Mouse (Mus musculus): ENCODE data around the gene Tmem104. TPM values are rescaled to one million over a fixed set of nuclear protein-coding genes. Genes with fewer than 3 reads are reported as not detected.

The Tmem104 gene
- polyA plus RNA-seq, 1 experiment = 21.0 TPM

DNA sequence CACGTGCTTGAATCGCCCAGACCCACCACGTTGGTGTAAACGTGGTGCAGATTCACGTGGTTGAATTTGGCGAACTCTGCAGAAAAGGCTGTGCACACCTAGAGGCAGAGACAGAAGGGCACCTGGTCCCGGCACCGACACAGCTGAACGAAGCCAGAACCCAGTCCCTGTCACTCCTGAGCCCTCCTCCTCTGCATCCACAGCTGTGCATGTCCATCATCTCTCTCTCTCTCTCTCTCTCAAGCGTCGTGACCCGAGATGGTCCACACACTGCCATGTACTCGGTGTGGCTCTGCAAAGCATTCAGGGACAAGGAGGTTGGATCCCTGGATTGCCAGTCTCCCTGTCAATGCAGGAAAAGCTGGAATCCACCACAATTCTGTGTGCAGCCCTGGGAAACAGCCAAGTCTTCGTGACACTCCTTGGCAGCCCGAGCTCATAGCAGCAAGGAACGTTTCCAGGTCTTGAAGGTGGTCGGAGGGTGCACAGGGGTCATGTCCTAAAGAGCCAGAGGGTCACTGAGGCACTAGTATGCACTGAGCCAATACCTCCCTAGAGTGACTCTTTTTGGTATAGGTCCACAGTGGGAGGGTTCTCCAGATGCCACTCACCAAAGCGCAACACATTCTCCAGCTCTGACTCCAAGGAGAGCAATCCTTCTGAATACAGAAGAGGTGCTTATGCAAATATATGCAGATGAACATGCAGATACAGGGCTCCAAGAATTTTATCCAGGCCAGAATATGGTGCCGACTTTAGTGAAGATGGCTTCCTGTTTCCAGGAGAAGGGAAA lies 99.1 kb downstream of the Tmem104 start:
- WGBS = 83% methylated on average over 19 of the region's 19 CpGs
- 0 out of 2 replicates have a peak, but pooled peaks cover 3% of the 10 kb centered on the region for H3K4me1 ChIP-seq (ENCODE audit: control insufficient read depth, insufficient read depth, insufficient read length, low read length)
- TF ChIP-seq CTCF (IDR thresholded peaks at IDR 0.05; ENCODE audit: extremely low read depth, insufficient read length, insufficient replicate concordance, low read depth, low read length) = no peak
- TF ChIP-seq POLR2A (IDR thresholded peaks at IDR 0.05; ENCODE audit: low read depth, low read length) = no peak
- H3K4me3 ChIP-seq (ENCODE audit: low read depth, low read length) = no peak overlapping the region
- H3K27me3 ChIP-seq (ENCODE audit: control insufficient read depth, insufficient read depth, low read length) = no peaks in the 10 kb centered on the region
- no peaks in the 10 kb centered on the region for H3K36me3 ChIP-seq (ENCODE audit: control insufficient read depth, insufficient read depth, low read length)
- H3K27ac ChIP-seq (ENCODE audit: insufficient read depth, low read depth, low read length) = no peak overlapping the region

DNA sequence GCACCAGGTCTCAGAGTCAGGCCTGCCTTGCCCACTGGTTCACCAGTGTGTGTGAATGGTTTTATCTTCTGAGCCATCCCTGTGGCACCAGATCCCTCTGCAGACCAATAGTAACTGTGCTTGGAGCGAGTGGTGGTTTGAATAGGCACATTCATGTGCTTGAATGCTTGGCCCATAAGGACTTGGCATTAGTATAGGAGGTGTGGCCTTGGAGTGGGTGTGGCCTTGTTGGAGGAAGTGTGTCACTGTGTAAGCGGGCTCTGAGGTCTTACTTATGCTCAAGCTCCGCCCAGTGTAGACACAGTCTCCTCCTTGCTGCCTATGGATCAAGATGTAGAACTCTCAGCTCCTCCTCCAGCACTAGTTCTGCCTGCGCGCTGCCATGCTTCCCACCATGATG lies 100.1 kb downstream of the Tmem104 start:
- H3K27me3 ChIP-seq (ENCODE audit: control insufficient read depth, insufficient read depth, low read length) = no peaks in the 10 kb centered on the region
- 80% methylated on average over 5 of the region's 5 CpGs for WGBS
- peaks cover 5% of the 10 kb centered on the region; the same call in 1 of the 2 replicates for H3K4me1 ChIP-seq (ENCODE audit: control insufficient read depth, insufficient read depth, insufficient read length, low read length)
- H3K4me3 ChIP-seq (ENCODE audit: low read depth, low read length) = no peak overlapping the region
- TF ChIP-seq CTCF (IDR thresholded peaks at IDR 0.05; ENCODE audit: extremely low read depth, insufficient read length, insufficient replicate concordance, low read depth, low read length) (no peak), POLR2A (IDR thresholded peaks at IDR 0.05; ENCODE audit: low read depth, low read length) (no peak)
- no peaks in the 10 kb centered on the region for H3K36me3 ChIP-seq (ENCODE audit: control insufficient read depth, insufficient read depth, low read length)
- H3K27ac ChIP-seq (ENCODE audit: insufficient read depth, low read depth, low read length) = no peak overlapping the region

DNA sequence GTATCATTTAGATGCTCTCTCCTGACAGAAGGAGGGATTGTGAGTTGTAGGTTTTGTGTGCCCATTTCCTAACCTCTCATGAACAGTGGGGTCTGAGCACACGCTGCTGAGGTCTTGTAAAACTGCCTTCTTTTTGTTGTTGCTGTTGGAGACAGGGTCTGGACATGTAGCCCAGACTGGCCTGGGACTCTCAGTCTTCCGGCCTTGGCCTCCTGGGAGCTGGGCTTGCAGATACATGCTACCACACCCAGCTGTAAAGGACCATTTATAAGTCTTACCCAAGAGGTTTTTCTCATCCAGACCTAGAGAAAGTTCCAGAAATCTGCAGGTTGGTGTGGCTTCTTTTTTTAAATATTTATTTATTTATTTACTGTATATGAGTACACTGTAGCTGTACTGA lies 101.0 kb downstream of the Tmem104 start:
- H3K4me3 ChIP-seq (ENCODE audit: low read depth, low read length) = no peak overlapping the region
- no peak overlapping the region for H3K27ac ChIP-seq (ENCODE audit: insufficient read depth, low read depth, low read length)
- 92% methylated on average over 2 of the region's 2 CpGs for WGBS
- H3K27me3 ChIP-seq (ENCODE audit: control insufficient read depth, insufficient read depth, low read length) = no peaks in the 10 kb centered on the region
- no peaks in the 10 kb centered on the region for H3K36me3 ChIP-seq (ENCODE audit: control insufficient read depth, insufficient read depth, low read length)
- no peak for TF ChIP-seq CTCF (IDR thresholded peaks at IDR 0.05; ENCODE audit: extremely low read depth, insufficient read length, insufficient replicate concordance, low read depth, low read length)
- TF ChIP-seq POLR2A (IDR thresholded peaks at IDR 0.05; ENCODE audit: low read depth, low read length) = no peak
- peaks cover 11% of the 10 kb centered on the region; the same call in 1 of the 2 replicates for H3K4me1 ChIP-seq (ENCODE audit: control insufficient read depth, insufficient read depth, insufficient read length, low read length)

DNA sequence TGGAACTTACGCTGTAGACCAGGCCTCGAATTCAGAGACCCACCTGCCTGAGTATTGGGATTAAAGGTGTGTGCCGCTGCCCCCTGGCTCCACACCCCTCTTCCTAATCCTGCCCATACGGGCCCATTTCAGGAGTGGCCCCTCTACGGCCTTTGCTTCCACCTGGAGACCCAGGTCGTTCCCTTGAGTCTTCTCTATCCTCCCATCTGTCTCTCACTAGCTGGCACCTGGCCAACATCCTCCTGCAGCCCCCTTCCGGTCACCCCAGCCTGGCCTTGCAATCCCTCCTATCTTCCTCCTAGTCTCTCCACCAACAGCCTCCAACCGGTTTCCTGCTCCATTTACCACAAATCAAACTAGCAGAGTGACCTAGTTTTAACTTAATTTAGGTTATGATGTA lies 102.6 kb downstream of the Tmem104 start:
- H3K4me3 ChIP-seq (ENCODE audit: low read depth, low read length) = no peak overlapping the region
- H3K27ac ChIP-seq (ENCODE audit: insufficient read depth, low read depth, low read length) = no peak overlapping the region
- no peaks in the 10 kb centered on the region for H3K27me3 ChIP-seq (ENCODE audit: control insufficient read depth, insufficient read depth, low read length)
- H3K4me1 ChIP-seq (ENCODE audit: control insufficient read depth, insufficient read depth, insufficient read length, low read length) = peaks cover 11% of the 10 kb centered on the region; the same call in 1 of the 2 replicates
- TF ChIP-seq POLR2A (IDR thresholded peaks at IDR 0.05; ENCODE audit: low read depth, low read length) = no peak
- no peak for TF ChIP-seq CTCF (IDR thresholded peaks at IDR 0.05; ENCODE audit: extremely low read depth, insufficient read length, insufficient replicate concordance, low read depth, low read length)
- H3K36me3 ChIP-seq (ENCODE audit: control insufficient read depth, insufficient read depth, low read length) = no peaks in the 10 kb centered on the region
- WGBS = 79% methylated on average over 8 of the region's 8 CpGs

DNA sequence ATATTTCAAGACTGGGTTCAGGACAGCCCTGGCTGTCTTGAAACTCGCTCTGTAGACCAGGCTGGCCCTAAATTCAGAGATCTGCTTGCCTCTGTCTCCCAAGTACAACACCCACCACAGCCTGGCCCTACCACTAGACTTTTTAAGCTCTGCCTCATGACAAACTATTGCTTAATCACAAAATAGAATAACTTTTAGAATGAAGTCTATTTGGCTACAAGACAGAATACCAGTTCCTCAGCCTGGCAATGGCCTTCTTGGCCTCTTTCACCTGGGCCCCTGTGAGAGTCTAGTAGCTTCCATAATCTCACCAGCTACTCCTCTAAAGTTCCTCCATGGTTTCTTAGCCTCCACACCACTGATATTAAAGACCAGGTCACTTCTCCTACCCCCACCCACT lies 103.0 kb downstream of the Tmem104 start:
- Histone ChIP-seq H3K36me3 (ENCODE audit: control insufficient read depth, insufficient read depth, low read length) (no peaks in the 10 kb centered on the region), H3K4me3 (ENCODE audit: low read depth, low read length) (no peak overlapping the region), H3K27ac (ENCODE audit: insufficient read depth, low read depth, low read length) (no peak overlapping the region), H3K4me1 (ENCODE audit: control insufficient read depth, insufficient read depth, insufficient read length, low read length) (peaks cover 11% of the 10 kb centered on the region; the same call in 1 of the 2 replicates), H3K27me3 (ENCODE audit: control insufficient read depth, insufficient read depth, low read length) (no peaks in the 10 kb centered on the region)
- 86% methylated on average over 1 of the region's 1 CpGs for WGBS
- TF ChIP-seq POLR2A (IDR thresholded peaks at IDR 0.05; ENCODE audit: low read depth, low read length) (no peak), CTCF (IDR thresholded peaks at IDR 0.05; ENCODE audit: extremely low read depth, insufficient read length, insufficient replicate concordance, low read depth, low read length) (no peak)

DNA sequence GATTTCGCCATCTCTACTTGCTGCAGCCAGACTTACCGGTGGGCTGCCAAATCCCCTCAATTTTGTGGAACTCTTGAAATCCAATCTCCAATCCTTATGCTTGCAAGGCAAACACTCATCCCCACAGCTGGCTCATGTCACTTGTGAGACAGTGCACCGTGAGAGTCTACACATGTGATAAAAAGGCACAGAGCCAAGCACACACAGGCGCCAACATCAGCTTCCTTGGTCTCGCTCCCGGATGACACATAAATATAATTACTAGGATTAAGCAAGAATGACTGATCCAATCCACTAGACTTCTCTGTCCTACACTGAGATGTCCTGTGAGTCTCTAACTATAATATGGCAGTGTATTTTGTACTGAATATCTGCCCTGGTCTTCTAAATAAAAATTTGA lies 103.6 kb downstream of the Tmem104 start:
- peaks cover 8% of the 10 kb centered on the region; the same call in 1 of the 2 replicates for H3K4me1 ChIP-seq (ENCODE audit: control insufficient read depth, insufficient read depth, insufficient read length, low read length)
- WGBS = 40% methylated on average over 6 of the region's 6 CpGs
- no peak overlapping the region for H3K4me3 ChIP-seq (ENCODE audit: low read depth, low read length)
- no peaks in the 10 kb centered on the region for H3K36me3 ChIP-seq (ENCODE audit: control insufficient read depth, insufficient read depth, low read length)
- H3K27ac ChIP-seq (ENCODE audit: insufficient read depth, low read depth, low read length) = no peak overlapping the region
- H3K27me3 ChIP-seq (ENCODE audit: control insufficient read depth, insufficient read depth, low read length) = no peaks in the 10 kb centered on the region
- TF ChIP-seq CTCF (IDR thresholded peaks at IDR 0.05; ENCODE audit: extremely low read depth, insufficient read length, insufficient replicate concordance, low read depth, low read length) (no peak), POLR2A (IDR thresholded peaks at IDR 0.05; ENCODE audit: low read depth, low read length) (no peak)

DNA sequence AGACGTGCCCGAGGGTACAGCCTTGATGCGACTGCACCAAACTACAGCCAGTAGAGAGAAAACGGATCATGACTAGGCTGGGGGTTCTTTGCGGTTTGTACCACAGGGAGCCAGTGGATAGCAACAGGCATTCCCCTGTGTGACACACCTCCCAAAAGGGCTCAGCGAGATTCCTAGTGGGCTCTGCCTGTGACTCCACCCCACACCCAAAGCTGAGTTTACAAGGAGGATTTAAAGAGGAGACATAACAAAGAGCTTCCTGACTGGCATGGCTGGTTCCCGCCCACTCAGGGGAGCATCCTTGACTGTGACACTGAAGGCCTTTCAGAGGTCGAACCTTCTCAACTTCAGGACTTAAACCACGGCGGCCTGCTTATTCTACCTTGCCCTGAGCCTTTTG lies 104.2 kb downstream of the Tmem104 start:
- WGBS = 87% methylated on average over 10 of the region's 10 CpGs
- Histone ChIP-seq H3K27ac (ENCODE audit: insufficient read depth, low read depth, low read length) (no peak overlapping the region), H3K36me3 (ENCODE audit: control insufficient read depth, insufficient read depth, low read length) (no peaks in the 10 kb centered on the region), H3K4me1 (ENCODE audit: control insufficient read depth, insufficient read depth, insufficient read length, low read length) (peaks cover 8% of the 10 kb centered on the region; the same call in 1 of the 2 replicates), H3K4me3 (ENCODE audit: low read depth, low read length) (no peak overlapping the region), H3K27me3 (ENCODE audit: control insufficient read depth, insufficient read depth, low read length) (no peaks in the 10 kb centered on the region)
- TF ChIP-seq POLR2A (IDR thresholded peaks at IDR 0.05; ENCODE audit: low read depth, low read length) = no peak
- TF ChIP-seq CTCF (IDR thresholded peaks at IDR 0.05; ENCODE audit: extremely low read depth, insufficient read length, insufficient replicate concordance, low read depth, low read length) = no peak
